Mouse (Mus musculus): ENCODE data around the gene Gm10097.

Gene Gm10097

GRCm38 (mm10) chr10:5068676-5069265 lies at the start of gene Gm10097:
Gene Gm10097 (plus strand): TSS chr10:5069192.
- DNase-seq (ENCODE audit: low read depth) = no peak

GRCm38 (mm10) chr10:5025906-5026305 lies 43.1 kb upstream of the Gm10097 start:
- no peak for DNase-seq (ENCODE audit: low read depth)

GRCm38 (mm10) chr10:5027208-5027607 lies 41.8 kb upstream of the Gm10097 start:
- no peak for DNase-seq (ENCODE audit: low read depth)

- DNase-seq (ENCODE audit: low read depth) = no peak
Observed at GRCm38 (mm10) chr10:5028301-5028700, 40.7 kb upstream of the Gm10097 start.

- no peak for DNase-seq (ENCODE audit: low read depth)
Observed at GRCm38 (mm10) chr10:5029161-5029560, 39.8 kb upstream of the Gm10097 start.

GRCm38 (mm10) chr10:5029883-5030282 lies 39.1 kb upstream of the Gm10097 start:
- no peak for DNase-seq (ENCODE audit: low read depth)

GRCm38 (mm10) chr10:5032192-5033048 lies 36.6 kb upstream of the Gm10097 start:
- DNase-seq (ENCODE audit: low read depth) = no peak

GRCm38 (mm10) chr10:5041254-5041653 lies 27.7 kb upstream of the Gm10097 start:
- no peak for DNase-seq (ENCODE audit: low read depth)

GRCm38 (mm10) chr10:5044481-5044880 lies 24.5 kb upstream of the Gm10097 start:
- no peak for DNase-seq (ENCODE audit: low read depth)

GRCm38 (mm10) chr10:5045213-5045612 lies 23.8 kb upstream of the Gm10097 start:
- DNase-seq (ENCODE audit: low read depth) = no peak

GRCm38 (mm10) chr10:5045671-5046070 lies 23.3 kb upstream of the Gm10097 start:
- no peak for DNase-seq (ENCODE audit: low read depth)

- no peak for DNase-seq (ENCODE audit: low read depth)
Observed at GRCm38 (mm10) chr10:5056243-5056735, 12.7 kb upstream of the Gm10097 start.

- no peak for DNase-seq (ENCODE audit: low read depth)
Observed at GRCm38 (mm10) chr10:5056940-5057339, 12.1 kb upstream of the Gm10097 start.

- DNase-seq (ENCODE audit: low read depth) = no peak
Observed at GRCm38 (mm10) chr10:5057661-5058060, 11.3 kb upstream of the Gm10097 start.

- no peak for DNase-seq (ENCODE audit: low read depth)
Observed at GRCm38 (mm10) chr10:5058876-5059275, 10.1 kb upstream of the Gm10097 start.

GRCm38 (mm10) chr10:5059983-5060382 lies 9.0 kb upstream of the Gm10097 start:
- no peak for DNase-seq (ENCODE audit: low read depth)

- no peak for DNase-seq (ENCODE audit: low read depth)
Observed at GRCm38 (mm10) chr10:5067113-5067512, 1.9 kb upstream of the Gm10097 start.

- DNase-seq (ENCODE audit: low read depth) = no peak
Observed at GRCm38 (mm10) chr10:5070168-5070940, 1.4 kb downstream of the Gm10097 start.

- no peak for DNase-seq (ENCODE audit: low read depth)
Observed at GRCm38 (mm10) chr10:5070941-5071231, 1.9 kb downstream of the Gm10097 start.

- no peak for DNase-seq (ENCODE audit: low read depth)
Observed at GRCm38 (mm10) chr10:5072054-5072453, 3.1 kb downstream of the Gm10097 start.

GRCm38 (mm10) chr10:5075724-5076123 lies 6.7 kb downstream of the Gm10097 start:
- no peak for DNase-seq (ENCODE audit: low read depth)

GRCm38 (mm10) chr10:5079945-5080468 lies 11.0 kb downstream of the Gm10097 start:
- no peak for DNase-seq (ENCODE audit: low read depth)

GRCm38 (mm10) chr10:5083716-5084115 lies 14.7 kb downstream of the Gm10097 start:
- no peak for DNase-seq (ENCODE audit: low read depth)

Measured in c-Kit-positive CD71-positive TER-119-negative erythroid progenitor cells, embryonic 14.5 days (primary cell).